8 mouse cellular contexts compared by ENCODE assay signal in the genomic region with DNA sequence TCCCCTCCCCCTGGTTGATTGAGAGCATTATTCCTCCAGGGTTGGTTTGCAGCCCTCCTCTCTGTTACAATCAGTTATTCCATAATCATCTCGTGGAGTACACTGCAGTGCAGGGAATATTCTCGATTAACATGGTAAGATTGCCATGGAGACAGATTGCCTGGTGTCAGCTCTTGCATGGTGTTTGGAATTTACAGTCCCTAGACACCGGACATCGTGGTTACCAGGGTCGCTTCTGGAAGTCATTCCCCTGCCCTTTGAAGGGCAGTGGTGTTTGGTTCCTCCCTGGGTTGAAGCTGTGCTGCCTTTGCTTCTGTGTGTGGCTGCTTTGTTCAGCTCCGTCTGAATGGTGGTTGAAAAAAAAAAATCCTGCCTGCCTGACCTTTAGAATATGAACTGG.
A peak's percentile ranks its signal among the peaks of the same experiment; 100 is the strongest.
DNase-seq lines count a peak whose midpoint lies in the region; ATAC-seq and TF ChIP-seq lines count a peak whose summit lies in the region.

No protein-coding gene starts in this region.

- H3K4me3 ChIP-seq in heart, postnatal 0 days (ENCODE audit: low read depth, low read length) = no peak overlapping the region
- no peak overlapping the region for H3K4me3 ChIP-seq in hindbrain, embryonic 16.5 days (ENCODE audit: low read length)
- H3K4me3 ChIP-seq in neural tube, embryonic 13.5 days = no peak overlapping the region

- H3K9ac ChIP-seq in heart, postnatal 0 days (replicated peaks; ENCODE audit: low read depth, low read length) = peak overlapping the region; percentile 24; the same call in 1 of the 2 replicates
- H3K9ac ChIP-seq in hindbrain, embryonic 16.5 days (ENCODE audit: low read depth, low read length) = no peak overlapping the region
- 0 out of 2 replicates have a peak overlapping the region, but pooled peaks have one; percentile 31 for H3K9ac ChIP-seq in neural tube, embryonic 13.5 days

- no peaks in the 10 kb centered on the region for H3K9me3 ChIP-seq in heart, postnatal 0 days (replicated peaks; ENCODE audit: control insufficient read depth, low read length)
- H3K9me3 ChIP-seq in hindbrain, embryonic 16.5 days (ENCODE audit: control insufficient read depth, low read length) = no peaks in the 10 kb centered on the region
- no peaks in the 10 kb centered on the region for H3K9me3 ChIP-seq in neural tube, embryonic 13.5 days

- peak overlapping the region; percentile 35 for H3K4me2 ChIP-seq in heart, postnatal 0 days (ENCODE audit: low read depth, low read length)
- H3K4me2 ChIP-seq in hindbrain, embryonic 16.5 days (ENCODE audit: low read length) = peak overlapping the region; percentile 17; the same call in 1 of the 2 replicates
- peak overlapping the region; percentile 25 for H3K4me2 ChIP-seq in neural tube, embryonic 13.5 days

- 7% methylated on average over 6 of the region's 6 CpGs for WGBS in heart, postnatal 0 days
- 2% methylated on average over 6 of the region's 6 CpGs for WGBS in hindbrain, embryonic 16.5 days
- 7% methylated on average over 6 of the region's 6 CpGs for WGBS in neural tube, embryonic 13.5 days

- TF ChIP-seq CTCF in heart, postnatal 0 days (IDR thresholded peaks at IDR 0.05; ENCODE audit: low read depth) = no peak

- ATAC-seq in heart, postnatal 0 days (ENCODE audit: insufficient read depth, low read depth) = peak; percentile 30; the same call in 1 of the 2 replicates
- peak; percentile 44 for ATAC-seq in hindbrain, embryonic 16.5 days
- peak; percentile 42; the same call in 1 of the 2 replicates for ATAC-seq in neural tube, embryonic 13.5 days (ENCODE audit: low read depth)
- ATAC-seq in CD4-positive, CD25-positive, alpha-beta regulatory T cell, adult 4 months = no peak

- no peak for TF ChIP-seq EP300 in heart, postnatal 0 days (IDR thresholded peaks at IDR 0.05; ENCODE audit: low read depth)

- 0 out of 2 replicates have a peak, but pooled peaks cover 6% of the 10 kb centered on the region for H3K4me1 ChIP-seq in heart, postnatal 0 days (ENCODE audit: control insufficient read depth, insufficient read depth)
- H3K4me1 ChIP-seq in hindbrain, embryonic 16.5 days (ENCODE audit: control insufficient read depth, insufficient read depth, low read depth, low read length) = peaks cover 39% of the 10 kb centered on the region
- H3K4me1 ChIP-seq in neural tube, embryonic 13.5 days (replicated peaks) = peaks cover 57% of the 10 kb centered on the region

- peak; percentile 27 for DNase-seq in heart, postnatal 0 days (ENCODE audit: low spot score)
- no peak for DNase-seq in heart, adult 8-10 months (ENCODE audit: low spot score)
- peak; percentile 73 for DNase-seq in embryo, embryonic 9.5 days (ENCODE audit: extremely low spot score)
- no peak for DNase-seq in spleen, postnatal 10 days (ENCODE audit: low spot score in 2 of 2)
- DNase-seq in frontal cortex, adult 2 months (ENCODE audit: extremely low spot score in 1 of 2, low spot score in 1 of 2) = no peak

- H3K27me3 ChIP-seq in heart, postnatal 0 days (ENCODE audit: control insufficient read depth, insufficient read depth, low read length) = no peaks in the 10 kb centered on the region
- H3K27me3 ChIP-seq in hindbrain, embryonic 16.5 days (replicated peaks; ENCODE audit: control insufficient read depth, insufficient read depth, low read length) = no peaks in the 10 kb centered on the region
- no peaks in the 10 kb centered on the region for H3K27me3 ChIP-seq in neural tube, embryonic 13.5 days

- no peaks in the 10 kb centered on the region for H3K36me3 ChIP-seq in heart, postnatal 0 days (replicated peaks; ENCODE audit: control insufficient read depth, insufficient read depth, low read length)
- peaks cover 5% of the 10 kb centered on the region for H3K36me3 ChIP-seq in hindbrain, embryonic 16.5 days (ENCODE audit: control insufficient read depth, insufficient read depth, low read length)
- peaks cover 36% of the 10 kb centered on the region for H3K36me3 ChIP-seq in neural tube, embryonic 13.5 days

- H3K27ac ChIP-seq in heart, postnatal 0 days (ENCODE audit: low read depth) = no peak overlapping the region
- peak overlapping the region; percentile 13; the same call in 1 of the 2 replicates for H3K27ac ChIP-seq in hindbrain, embryonic 16.5 days (ENCODE audit: low read depth, low read length)
- peak overlapping the region; percentile 84 for H3K27ac ChIP-seq in neural tube, embryonic 13.5 days (replicated peaks)

Comparison
In these comparisons a context has a peak if more than half of its experiments do, and no peak if none do; other contexts are left out.
1. DNase-seq: peak in heart, postnatal 0 days (single experiment) and embryo, embryonic 9.5 days (single experiment); none in heart, adult 8-10 months (single experiment), spleen, postnatal 10 days (0 of 2) and frontal cortex, adult 2 months (0 of 2).
2. Peak in every context shown above with its lines, with median percentiles within 50 percentile points of each other: H3K4me2 ChIP-seq.